35 mouse cellular contexts compared by ENCODE assay signal in genomic region chr3:26916607-26917006, GRCm38 (mm10).
"Had no signal": no experiment of that assay in that cellular context is flagged by ENCODE, and none has a peak within 500 bp of the region (broad histone marks: within the 10 kb centered on the region; RNA-seq: fewer than 3 reads in every experiment).

No protein-coding gene starts in this region.

- H3K4me3 ChIP-seq: heart, embryonic 10.5 days; heart, embryonic 12.5 days; heart, embryonic 13.5 days; heart, embryonic 15.5 days; hindbrain, embryonic 10.5 days; hindbrain, embryonic 12.5 days; hindbrain, embryonic 13.5 days; hindbrain, embryonic 15.5 days; intestine, embryonic 15.5 days; layer of hippocampus, adult 2 months; left cerebral cortex, adult 2 months had no signal

- DNase-seq: heart, postnatal 10 days; heart, postnatal 14 days; heart, postnatal 36 days; heart, postnatal 4 days; kidney, adult 11 months; kidney, adult 18-20 months; kidney, adult 2 months; kidney, adult 8-10 months; kidney, adult 9 months; kidney, postnatal 10 days; kidney, postnatal 14 days; kidney, postnatal 25 days; kidney, postnatal 36 days; kidney, postnatal 4 days; layer of hippocampus, adult 9-11 months; layer of hippocampus, postnatal 36 days had no signal

- H3K4me2 ChIP-seq: heart, embryonic 11.5 days; heart, embryonic 12.5 days; heart, embryonic 13.5 days; heart, embryonic 15.5 days; hindbrain, embryonic 12.5 days; hindbrain, embryonic 13.5 days; hindbrain, embryonic 14.5 days; hindbrain, embryonic 15.5 days; intestine, embryonic 15.5 days had no signal

- H3K27me3 ChIP-seq: heart, embryonic 12.5 days; heart, embryonic 13.5 days; heart, embryonic 15.5 days; hindbrain, embryonic 12.5 days; hindbrain, embryonic 13.5 days; hindbrain, embryonic 15.5 days; intestine, embryonic 15.5 days had no signal

- H3K27ac ChIP-seq: heart, embryonic 10.5 days; heart, embryonic 13.5 days; heart, embryonic 15.5 days; hindbrain, embryonic 10.5 days; hindbrain, embryonic 12.5 days; hindbrain, embryonic 13.5 days; hindbrain, embryonic 14.5 days; hindbrain, embryonic 15.5 days; hindbrain, postnatal 0 days; intestine, embryonic 15.5 days; kidney, postnatal 0 days; layer of hippocampus, adult 2 months; left cerebral cortex, adult 2 months had no signal

- H3K9ac ChIP-seq: heart, embryonic 12.5 days; heart, embryonic 13.5 days; heart, embryonic 15.5 days; hindbrain, embryonic 12.5 days; hindbrain, embryonic 13.5 days; hindbrain, embryonic 14.5 days; hindbrain, embryonic 15.5 days; intestine, embryonic 15.5 days had no signal

- H3K4me1 ChIP-seq: heart, embryonic 10.5 days; heart, embryonic 12.5 days; heart, embryonic 13.5 days; heart, embryonic 15.5 days; hindbrain, embryonic 12.5 days; intestine, embryonic 15.5 days had no signal

- ATAC-seq: hindbrain, embryonic 16.5 days; hindbrain, postnatal 0 days; inflammation-experienced regulatory T-cells, adult 6 months; intestine, embryonic 15.5 days; intestine, embryonic 16.5 days; intestine, postnatal 0 days had no signal

- H3K9me3 ChIP-seq: heart, embryonic 10.5 days; heart, embryonic 12.5 days; heart, embryonic 13.5 days; heart, embryonic 15.5 days; hindbrain, embryonic 10.5 days; hindbrain, embryonic 12.5 days; hindbrain, embryonic 13.5 days; hindbrain, embryonic 15.5 days; intestine, embryonic 15.5 days had no signal

- H3K36me3 ChIP-seq: heart, embryonic 10.5 days; heart, embryonic 12.5 days; heart, embryonic 13.5 days; heart, embryonic 15.5 days; hindbrain, embryonic 10.5 days; hindbrain, embryonic 12.5 days; hindbrain, embryonic 13.5 days; hindbrain, embryonic 15.5 days; intestine, embryonic 15.5 days had no signal
